Mouse (Mus musculus): Measurements from ENCODE around the gene Tmem87b.

Tmem87b gene

DNA sequence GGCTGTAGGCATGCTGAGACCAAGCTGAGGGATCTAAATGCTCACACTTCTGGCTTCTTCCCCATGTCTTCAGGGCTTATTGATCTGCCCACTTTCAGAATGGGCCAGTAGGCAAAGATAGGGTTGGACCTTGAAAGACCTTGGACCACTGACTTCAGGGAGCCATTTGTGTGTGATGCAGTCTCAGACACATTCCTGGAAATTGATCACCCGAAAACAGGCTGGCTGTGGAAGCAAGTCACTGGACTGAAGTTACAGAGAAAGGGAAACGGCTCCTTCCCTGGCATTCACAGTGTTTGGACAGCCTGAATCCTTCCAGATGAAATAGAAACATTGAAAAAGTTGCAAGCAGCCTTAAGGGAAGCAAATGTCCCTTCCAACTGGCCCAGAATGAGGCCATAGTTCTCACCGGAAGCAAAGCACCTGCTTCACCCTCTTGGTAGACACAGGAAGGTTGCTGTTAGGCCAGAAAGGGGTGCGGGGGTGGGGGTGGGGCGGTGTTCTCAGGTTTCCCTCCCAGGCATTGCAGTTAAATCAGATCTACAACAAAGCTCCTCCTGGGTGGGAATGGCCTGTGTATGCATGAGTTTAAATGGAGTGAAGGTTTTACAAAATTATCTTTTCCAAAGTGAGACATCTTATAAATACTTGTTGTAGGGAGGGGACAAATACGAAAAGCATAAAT lies 70.1 kb downstream of the Tmem87b start:
- no peak for DNase-seq (ENCODE audit: low spot score)

DNA sequence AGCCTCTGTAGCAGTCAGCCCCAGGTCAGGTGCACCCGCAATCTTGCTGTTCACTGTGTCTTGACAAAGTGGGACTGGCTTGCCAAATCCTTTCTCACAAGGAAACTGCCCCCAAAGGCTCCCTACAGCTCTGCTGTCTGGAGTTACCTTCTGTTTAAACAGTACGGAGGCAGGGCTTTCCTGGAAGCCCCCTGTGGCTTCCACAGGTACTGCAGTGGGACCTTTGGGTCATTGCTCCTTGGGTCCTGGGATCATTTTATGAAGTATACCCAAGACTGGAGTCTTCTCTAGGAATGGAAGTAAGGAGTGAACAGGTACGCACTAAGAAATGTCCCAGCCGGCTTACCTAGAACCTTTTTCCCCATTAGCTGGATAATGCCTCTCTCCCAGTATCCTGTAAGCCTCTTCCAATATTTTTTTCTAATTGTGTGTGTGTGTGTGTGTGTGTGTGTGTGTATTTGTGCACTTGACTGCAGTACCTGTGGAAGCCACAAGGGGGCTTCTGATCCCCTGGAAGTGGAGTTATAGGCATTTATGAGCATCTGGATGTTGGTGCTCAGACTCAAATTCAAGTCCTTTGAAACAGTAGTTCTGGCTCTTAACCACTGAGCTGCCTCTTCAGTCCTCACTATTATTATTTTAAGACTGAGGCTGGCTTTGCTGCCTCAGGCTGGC lies 72.9 kb downstream of the Tmem87b start:
- no peak for DNase-seq (ENCODE audit: low spot score)

DNA sequence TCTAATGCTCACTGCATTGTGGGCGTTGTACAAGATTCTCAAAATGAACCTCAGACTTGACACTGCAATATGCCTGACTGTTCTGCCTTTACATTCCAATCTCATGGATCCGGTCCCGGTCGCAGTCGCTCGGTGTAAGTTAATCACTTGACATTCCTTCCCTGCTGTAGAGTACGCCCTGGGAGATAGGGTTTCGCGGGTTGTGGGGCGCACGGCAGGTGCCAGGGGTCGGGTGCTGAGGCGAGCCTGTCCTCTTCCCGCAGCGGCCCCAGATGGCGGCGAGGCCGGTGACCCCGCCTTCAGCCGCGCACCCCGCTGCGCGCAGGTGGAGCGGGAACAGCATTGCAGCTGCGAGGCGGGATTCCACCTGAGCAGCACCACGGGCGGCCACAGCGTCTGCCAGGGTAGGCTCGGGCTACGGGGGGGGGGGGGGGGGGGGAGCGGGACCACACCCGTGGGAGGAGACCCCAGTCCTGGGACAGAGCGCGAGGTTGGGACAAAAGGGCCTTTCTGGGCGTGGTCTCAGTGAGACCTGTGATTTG lies 74.3 kb downstream of the Tmem87b start:
- DNase-seq (ENCODE audit: low spot score): no peak

DNA sequence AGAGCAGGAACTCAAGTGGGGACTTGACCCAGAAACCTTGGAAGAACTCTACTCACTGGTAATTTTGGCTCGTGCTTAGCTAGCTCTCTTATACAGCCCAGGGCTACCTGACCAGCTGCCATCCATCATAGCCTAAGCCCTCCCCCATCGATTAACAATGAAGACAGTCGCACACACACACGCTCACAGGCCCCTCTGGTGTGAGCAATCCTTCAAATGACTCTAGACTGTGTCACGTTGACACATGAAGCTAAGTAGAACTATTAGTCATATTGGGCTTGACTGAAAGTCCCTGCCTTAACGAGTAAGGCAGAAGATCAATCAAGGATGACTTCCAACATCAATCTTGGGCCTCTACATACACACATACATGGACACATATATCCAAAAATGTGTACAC lies 84.9 kb downstream of the Tmem87b start:
- DNase-seq (ENCODE audit: low spot score): no peak

DNA sequence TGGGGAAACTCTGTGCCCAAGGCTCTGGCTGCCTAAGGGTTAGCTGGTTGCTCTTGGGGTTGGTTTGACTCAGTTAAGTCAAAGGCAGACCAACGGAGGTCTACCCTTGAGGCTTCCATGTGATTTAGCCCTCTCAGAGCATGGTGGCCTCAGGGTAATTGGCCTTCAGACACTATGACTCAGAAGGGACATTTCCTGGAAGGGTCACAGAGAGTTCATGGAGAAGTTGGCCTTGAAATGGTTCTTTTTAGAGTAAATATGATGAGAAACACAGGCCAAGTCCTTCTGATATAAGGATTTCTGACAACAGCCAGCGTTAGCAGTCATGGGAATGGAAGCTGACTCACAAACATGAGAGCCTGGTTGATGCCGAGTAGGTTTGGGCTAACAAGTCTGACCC lies 85.7 kb downstream of the Tmem87b start:
- DNase-seq (ENCODE audit: low spot score): no peak

Measured in left cerebral cortex, adult 11 months (tissue).